Mouse (Mus musculus): Measurements from ENCODE around the gene Glb1l2.

DNA sequence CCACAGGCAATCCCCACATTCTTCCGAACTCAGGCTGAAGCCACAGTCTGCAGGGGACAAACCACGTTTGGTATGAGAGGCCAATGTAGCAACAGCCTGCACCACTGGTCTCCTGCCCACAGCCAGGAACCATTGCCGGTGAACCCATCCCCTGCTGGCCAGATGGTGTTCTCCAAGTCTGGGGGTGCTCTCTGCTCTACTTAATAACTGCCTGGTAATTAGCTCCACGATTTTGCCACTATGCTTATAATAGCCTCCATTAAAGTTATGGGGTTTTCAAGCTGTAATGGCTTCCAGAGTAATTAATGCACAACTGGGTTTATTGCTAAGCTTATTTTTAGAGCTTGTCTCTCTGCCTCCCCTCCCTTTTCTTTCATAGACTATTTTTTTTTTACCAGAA, 57.4 kb downstream of the Glb1l2 start:
- TF ChIP-seq CTCF (IDR thresholded peaks at IDR 0.05; ENCODE audit: low read depth, low read length) (no peak), TAL1 (conservative IDR thresholded peaks at IDR 0.05; ENCODE audit: low read depth, low read length) (no peak), GATA1 (IDR thresholded peaks at IDR 0.05; ENCODE audit: borderline replicate concordance, low read length) (no peak)

Measured in G1E (cell line).